Mouse (Mus musculus) brain, embryonic 14.5 days (tissue): ENCODE measurements at regions not wholly inside any gene's neighbourhood (a gene's known extent, or its start where the extent isn't known, plus 50 kb on each side); places are given as distances from the start of the nearest gene placed in this dataset.

Source experiments
- DNase-seq: peaks from one replicate; pipeline ENCODE4 v3.0.0-alpha.2; 2011; ENCODE audit warnings: low read depth
- CTCF ChIP-seq: fragments of 200-500 bp; IDR thresholded peaks from 2 replicates; pipeline ENCODE4 v1.5.1; 2012; ENCODE audit warnings: inconsistent platforms, mild to moderate bottlenecking, moderate library complexity, borderline replicate concordance; ENCODE audit not compliant: insufficient read depth, insufficient read length; ENCODE audit errors: extremely low read depth
- POLR2A ChIP-seq: fragments of 200-500 bp; IDR thresholded peaks from 2 replicates; pipeline ENCODE4 v1.6.1; 2012; ENCODE audit warnings: mild to moderate bottlenecking, inconsistent platforms, borderline replicate concordance; ENCODE audit not compliant: poor library complexity, insufficient read depth, insufficient read length, severe bottlenecking; ENCODE audit errors: extremely low read depth

- DNase-seq = no peak
- TF ChIP-seq CTCF = no peak
- no peak for TF ChIP-seq POLR2A
Observed at GRCm38 (mm10) chr11:79756305-79756846, 165.4 kb downstream of the Rab11fip4 start.

DNA sequence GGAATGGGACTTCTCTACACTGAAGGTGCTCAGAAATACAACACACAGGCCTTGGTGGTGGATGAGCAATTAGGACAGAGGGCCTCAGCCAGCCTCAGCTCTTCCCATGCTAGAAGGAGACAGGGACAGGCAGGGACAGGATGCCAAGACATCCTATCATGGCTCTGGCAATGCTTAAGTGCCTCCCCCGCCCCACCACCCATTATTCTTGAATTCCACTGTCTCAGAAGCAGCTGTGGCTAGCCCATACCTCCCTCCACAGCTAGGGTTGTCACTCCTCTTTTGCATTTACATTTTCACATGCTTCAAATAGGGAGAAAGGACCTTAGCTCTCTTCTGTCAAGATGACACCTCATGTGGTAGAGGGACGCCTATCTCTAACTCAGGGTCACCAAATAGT lies 162.5 kb downstream of the Rab11fip4 start:
- no peak for TF ChIP-seq CTCF
- no peak for TF ChIP-seq POLR2A
- no peak for DNase-seq

DNA sequence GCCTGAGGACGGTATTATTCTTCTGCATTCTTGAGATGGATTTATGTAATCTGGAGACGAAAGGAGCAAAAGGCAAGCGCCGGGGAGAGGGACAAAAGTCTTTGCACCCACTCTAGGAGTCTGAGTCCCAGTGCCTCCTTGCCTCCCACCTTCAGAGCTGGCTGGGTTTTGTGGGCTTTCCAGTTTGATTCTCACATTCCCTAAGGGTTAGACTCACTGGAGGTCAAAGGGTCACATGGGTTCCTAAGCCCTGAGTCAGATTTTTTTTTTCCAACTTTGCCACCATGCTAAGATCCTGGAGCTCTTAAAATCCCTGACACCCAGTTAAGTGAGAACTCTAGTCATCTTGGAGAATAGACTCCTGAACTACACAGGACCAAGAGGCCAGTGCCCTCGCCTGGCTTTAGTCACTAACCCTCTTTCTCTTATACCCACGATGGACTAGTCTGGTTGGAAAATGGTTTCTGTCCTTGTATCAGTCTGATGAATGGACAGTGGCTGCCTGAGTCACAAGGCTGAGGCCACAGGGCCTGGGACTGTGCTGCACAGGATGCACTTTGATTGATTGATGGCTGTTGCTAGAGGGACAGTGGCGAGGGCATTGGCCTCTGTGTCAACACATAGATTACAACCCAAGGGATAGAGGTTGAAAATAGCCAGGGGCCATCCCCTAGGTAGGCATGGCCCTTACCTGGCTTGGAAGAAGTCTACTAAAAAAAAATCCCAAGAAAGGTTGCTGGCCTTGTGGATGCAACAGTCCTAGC lies 161.9 kb downstream of the Rab11fip4 start:
- TF ChIP-seq CTCF (no peak), POLR2A (no peak)
- DNase-seq = no peak

DNA sequence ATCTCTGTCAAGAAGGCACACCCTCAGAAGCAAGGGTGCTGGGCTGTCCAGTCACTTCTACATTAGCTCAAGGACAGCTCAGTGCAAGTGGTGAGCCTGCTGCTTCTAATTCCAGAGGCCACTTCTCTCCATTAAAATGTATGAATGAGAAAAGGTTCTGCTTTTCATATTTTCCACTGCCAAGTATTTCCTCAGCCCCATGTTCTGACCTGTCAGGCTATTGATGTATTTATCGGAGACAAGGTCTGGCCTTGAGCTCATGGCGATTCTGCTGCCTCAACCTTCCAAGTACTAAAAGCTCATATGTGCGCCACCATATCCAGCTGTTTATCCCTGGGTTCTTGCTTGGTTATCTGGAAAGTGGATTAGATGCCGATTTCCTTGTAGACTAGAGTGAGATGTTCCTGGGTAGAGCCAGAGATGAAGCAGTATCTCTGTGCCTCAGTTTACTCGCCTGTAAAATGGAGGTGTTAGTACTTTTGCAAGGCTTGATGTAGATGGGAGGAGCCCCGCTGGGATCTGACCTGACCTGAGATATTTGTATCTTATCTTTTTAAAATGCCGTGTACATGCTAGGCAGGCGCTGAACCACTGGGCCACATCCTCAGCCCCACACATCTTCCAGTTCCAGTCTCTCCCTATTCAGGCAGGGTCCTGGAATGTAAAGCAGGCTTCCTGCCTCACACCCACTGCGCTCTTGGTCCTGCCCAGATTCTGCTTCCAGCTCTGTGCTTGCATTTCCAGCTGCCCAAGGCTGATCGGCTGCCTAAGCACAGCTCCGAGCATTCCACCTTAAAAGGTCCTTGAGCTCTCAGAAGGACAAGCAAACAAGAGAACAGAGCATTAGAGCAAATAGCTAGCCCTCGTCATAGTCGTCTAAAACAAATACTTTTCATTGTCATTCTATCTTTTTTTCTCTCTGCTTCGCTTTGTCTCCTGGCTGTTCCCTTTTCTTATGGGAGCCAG lies 161.0 kb downstream of the Rab11fip4 start:
- TF ChIP-seq CTCF = no peak
- no peak for TF ChIP-seq POLR2A
- no peak for DNase-seq

- no peak for DNase-seq
- TF ChIP-seq POLR2A (no peak), CTCF (no peak)
Observed at GRCm38 (mm10) chr11:79750943-79751342, 159.9 kb downstream of the Rab11fip4 start.

DNA sequence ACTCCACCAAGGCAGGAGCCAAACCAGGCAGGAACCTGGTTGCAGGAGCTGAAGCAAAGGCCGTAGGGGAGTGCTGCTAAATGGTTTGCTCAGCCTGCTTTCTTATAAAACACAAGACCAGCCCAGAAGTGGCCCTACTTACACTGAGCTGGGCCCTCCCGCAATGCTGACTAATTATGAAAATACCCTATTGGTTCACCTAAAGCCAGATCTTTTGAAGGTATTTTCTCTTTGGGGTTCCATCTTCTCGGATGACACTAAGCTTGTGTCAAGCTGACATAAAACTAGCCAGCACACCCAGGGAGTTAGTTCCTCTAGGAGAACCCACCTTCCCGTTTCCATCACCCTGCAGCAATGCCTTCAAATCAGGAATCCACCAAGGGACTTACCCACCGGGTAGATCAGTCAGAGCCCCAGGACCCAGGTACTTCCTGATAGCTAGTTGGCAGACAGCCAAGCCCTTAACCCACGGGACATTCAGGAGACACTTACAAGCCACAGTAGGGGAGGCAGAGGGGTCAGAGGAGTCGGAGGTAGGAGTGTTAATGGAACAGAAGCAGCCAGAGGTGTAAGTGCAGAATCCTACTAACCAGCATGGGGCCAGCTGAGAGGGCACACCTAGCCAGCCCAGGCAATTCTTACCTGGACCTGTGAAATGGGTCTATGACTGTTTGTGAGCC lies 158.9 kb downstream of the Rab11fip4 start:
- no peak for DNase-seq
- TF ChIP-seq CTCF (no peak), POLR2A (no peak)

GRCm38 (mm10) chr11:79749141-79749540 lies 158.1 kb downstream of the Rab11fip4 start:
- DNase-seq = no peak
- TF ChIP-seq POLR2A (no peak), CTCF (no peak)

DNA sequence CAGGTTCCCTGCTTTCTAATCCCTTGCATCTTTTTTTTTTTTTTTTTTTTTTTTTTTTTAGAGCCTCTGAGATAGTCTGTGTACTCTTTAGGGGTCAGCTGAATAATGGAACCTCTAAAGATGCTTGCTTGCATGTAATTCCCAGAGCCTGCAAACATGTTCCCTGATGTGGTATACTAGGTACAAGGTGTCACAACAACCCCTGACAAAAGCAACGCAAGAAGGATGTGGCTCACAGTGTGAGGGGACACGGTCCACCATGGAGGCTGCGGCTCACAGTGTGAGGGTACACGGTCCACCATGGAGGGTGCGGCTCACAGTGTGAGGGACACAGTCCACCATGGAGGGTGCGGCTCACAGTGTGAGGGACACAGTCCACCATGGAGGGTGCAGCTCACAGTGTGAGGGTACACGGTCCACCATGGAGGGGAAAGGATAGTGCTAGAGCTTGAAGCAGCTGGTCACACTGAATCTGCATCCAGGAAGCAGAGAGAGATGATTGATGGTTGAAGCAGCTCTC lies 157.7 kb downstream of the Rab11fip4 start:
- no peak for DNase-seq
- TF ChIP-seq CTCF (no peak), POLR2A (no peak)

- TF ChIP-seq CTCF (no peak), POLR2A (no peak)
- no peak for DNase-seq
Observed at GRCm38 (mm10) chr11:79747801-79748200, 156.8 kb downstream of the Rab11fip4 start.
